Mouse (Mus musculus) CH12.LX (cell line): ENCODE data around the gene D10Wsu102e. TPM values are rescaled to one million over a fixed set of nuclear protein-coding genes. Genes with fewer than 3 reads are reported as not detected.

ENCODE experiments used
- DNase-seq: peaks from one replicate; pipeline ENCODE4 v3.0.0-alpha.2; 2013; ENCODE audit errors: extremely low read depth
- H3K27ac ChIP-seq: 2 replicates; pipeline ENCODE4 v1.5.1; 2012; ENCODE audit warnings: low read depth, mild to moderate bottlenecking, control low read depth, moderate library complexity; ENCODE audit not compliant: insufficient read depth
- H3K27me3 ChIP-seq: replicated peaks from 2 replicates; pipeline ENCODE3; 2012; ENCODE audit warnings: inconsistent platforms
- H3K36me3 ChIP-seq, 2 experiments: replicated peaks in 1 of 2; 2 replicates each; pipeline versions ENCODE3 to v1.6.1; 2012; ENCODE audit warnings: inconsistent platforms in 1 of 2, low read length in 1 of 2, mild to moderate bottlenecking in 1 of 2, mixed read lengths in 1 of 2, moderate library complexity in 1 of 2; ENCODE audit not compliant: control insufficient read depth in 1 of 2, insufficient read depth in 1 of 2
- H3K4me1 ChIP-seq, 2 experiments: 2 replicates each; pipeline ENCODE4 v1.6.1; 2012; ENCODE audit warnings: inconsistent platforms in 1 of 2, moderate library complexity in 1 of 2; ENCODE audit not compliant: insufficient read depth in 2 of 2, control insufficient read depth in 1 of 2
- H3K4me2 ChIP-seq: 2 replicates; pipeline ENCODE4 v1.6.1; 2012; ENCODE audit warnings: low read depth, mild to moderate bottlenecking, control low read depth; ENCODE audit not compliant: poor library complexity, insufficient read depth, severe bottlenecking
- H3K4me3 ChIP-seq, 3 experiments: fragments of 150-350 bp in 1 of 3; sonication (generic) in 1 of 3; replicated peaks in 1 of 3; 2 replicates each; pipeline versions ENCODE3 to v1.5.1; 2011 to 2012; ENCODE audit warnings: low read depth in 2 of 3, low read length in 2 of 3, mild to moderate bottlenecking in 2 of 3, moderate library complexity in 2 of 3, control low read depth in 1 of 3, improper control_type of control experiment in 1 of 3, inconsistent platforms in 1 of 3, mixed read lengths in 1 of 3; ENCODE audit not compliant: poor library complexity in 1 of 3
- H3K79me2 ChIP-seq: replicated peaks from 2 replicates; pipeline ENCODE4 v1.6.1; 2012; ENCODE audit warnings: mild to moderate bottlenecking, moderate library complexity; ENCODE audit not compliant: control insufficient read depth, poor library complexity, insufficient read depth, severe bottlenecking; ENCODE audit errors: extremely low read depth
- H3K9ac ChIP-seq: 2 replicates; pipeline ENCODE4 v1.6.1; 2012; ENCODE audit warnings: low read depth, mild to moderate bottlenecking, control low read depth, moderate library complexity; ENCODE audit not compliant: insufficient read depth
- H3K9me3 ChIP-seq: replicated peaks from 2 replicates; pipeline ENCODE3; 2012; ENCODE audit warnings: low read length, inconsistent platforms, mixed read lengths
- BHLHE40 ChIP-seq: IDR thresholded peaks from 2 replicates; pipeline ENCODE4 v1.6.1; 2011; ENCODE audit warnings: mild to moderate bottlenecking, low read depth, low read length, improper control_type of control experiment
- CTCF ChIP-seq, 2 experiments: IDR thresholded peaks in 1 of 2; conservative IDR thresholded peaks in 1 of 2; 2 replicates each; pipeline ENCODE4 v1.5.1; 2011 to 2012; ENCODE audit warnings: low read depth in 2 of 2, low read length in 2 of 2, improper control_type of control experiment in 1 of 2, inconsistent platforms in 1 of 2, mild to moderate bottlenecking in 1 of 2, moderate library complexity in 1 of 2
- ELF1 ChIP-seq: IDR thresholded peaks from 2 replicates; pipeline ENCODE4 v1.6.1; 2014; ENCODE audit warnings: low read depth, mild to moderate bottlenecking, inconsistent platforms, low read length, improper control_type of control experiment
- HCFC1 ChIP-seq: IDR thresholded peaks from 2 replicates; pipeline ENCODE4 v1.6.1; 2012; ENCODE audit warnings: low read depth, mild to moderate bottlenecking, inconsistent platforms, low read length, improper control_type of control experiment
- IRF4 ChIP-seq: IDR thresholded peaks from 2 replicates; pipeline ENCODE4 v1.6.1; 2014; ENCODE audit warnings: low read depth, mild to moderate bottlenecking, inconsistent platforms, low read length, improper control_type of control experiment
- JUN ChIP-seq: IDR thresholded peaks from 2 replicates; pipeline ENCODE4 v1.6.1; 2011; ENCODE audit warnings: low read depth, mild to moderate bottlenecking, low read length, improper control_type of control experiment, moderate library complexity; ENCODE audit not compliant: insufficient read depth
- KAT2A ChIP-seq: IDR thresholded peaks from 2 replicates; pipeline ENCODE4 v1.6.1; 2012; ENCODE audit warnings: low read length, improper control_type of control experiment, inconsistent platforms; ENCODE audit not compliant: insufficient replicate concordance
- MAFK ChIP-seq: IDR thresholded peaks from 2 replicates; pipeline ENCODE4 v1.6.1; 2011; ENCODE audit warnings: low read length, improper control_type of control experiment; ENCODE audit not compliant: insufficient replicate concordance
- MAX ChIP-seq: IDR thresholded peaks from 2 replicates; pipeline ENCODE4 v1.6.1; 2011; ENCODE audit warnings: low read length, improper control_type of control experiment
- MXI1 ChIP-seq: IDR thresholded peaks from 2 replicates; pipeline ENCODE4 v1.6.1; 2011; ENCODE audit warnings: mild to moderate bottlenecking, low read depth, low read length, improper control_type of control experiment
- PAX5 ChIP-seq: IDR thresholded peaks from 2 replicates; pipeline ENCODE4 v1.6.1; 2012; ENCODE audit warnings: low read length, inconsistent platforms, mixed read lengths
- POLR2AphosphoS2 ChIP-seq: IDR thresholded peaks from 2 replicates; pipeline ENCODE4 v1.6.1; 2011; ENCODE audit warnings: low read depth, low read length, improper control_type of control experiment
- SMC3 ChIP-seq: IDR thresholded peaks from 2 replicates; pipeline ENCODE4 v1.6.1; 2011; ENCODE audit warnings: low read depth, low read length, improper control_type of control experiment
- TBP ChIP-seq: conservative IDR thresholded peaks from 2 replicates; pipeline ENCODE4 v1.6.1; 2011; ENCODE audit warnings: low read depth, low read length, improper control_type of control experiment
- TCF12 ChIP-seq: IDR thresholded peaks from 2 replicates; pipeline ENCODE4 v1.6.1; 2014; ENCODE audit warnings: low read depth, mild to moderate bottlenecking, inconsistent platforms, low read length, improper control_type of control experiment
- ZC3H11A ChIP-seq: IDR thresholded peaks from 2 replicates; pipeline ENCODE4 v1.6.1; 2012; ENCODE audit warnings: low read depth, mild to moderate bottlenecking, inconsistent platforms, low read length, improper control_type of control experiment
- ZKSCAN1 ChIP-seq: IDR thresholded peaks from 2 replicates; pipeline ENCODE4 v1.6.1; 2012; ENCODE audit warnings: low read depth, inconsistent platforms, low read length, improper control_type of control experiment, borderline replicate concordance
- ZMIZ1 ChIP-seq: IDR thresholded peaks from 2 replicates; pipeline ENCODE4 v1.6.1; 2012; ENCODE audit warnings: low read depth, mild to moderate bottlenecking, inconsistent platforms, low read length, improper control_type of control experiment
- ZNF384 ChIP-seq: IDR thresholded peaks from 2 replicates; pipeline ENCODE4 v1.6.1; 2012; ENCODE audit warnings: low read depth, low read length, improper control_type of control experiment, inconsistent platforms
- dilution Hi-C: fragments of 300-500 bp; cut with MboI; formaldehyde crosslinking; loops from 2 replicates; pipeline ENCODE4 v1.14.3; 2020; ENCODE audit warnings: low sequenced_read_pairs; ENCODE audit not compliant: extremely low pct_unique_long_range_greater_than_20kb, extremely low pct_ligation_motif_present
- in situ Hi-C: fragments of 300-500 bp; cut with MboI; formaldehyde crosslinking; loops from 3 replicates; pipeline ENCODE4 v1.14.3; 2019; ENCODE audit warnings: low sequenced_read_pairs, low pct_ligation_motif_present, low pct_unique_long_range_greater_than_20kb, mixed read lengths
- polyA plus RNA-seq: library from polyadenylated mRNA; unstranded; fragments of >175 nt; gene quantifications from 2 replicates; pipeline ENCODE4 v1.2.1, GENCODE M21; 2012; ENCODE audit warnings: low read depth; ENCODE audit not compliant: insufficient read length
- total RNA-seq, 2 experiments: library from RNA; depleted of rRNA; stranded (reverse); fragments of 300-350 nt in 1 of 2; fragments of >200 nt in 1 of 2; gene quantifications; 2 replicates each; pipeline ENCODE4 v1.2.3; 2012 to 2014

D10Wsu102e gene
- total and polyA plus RNA-seq, 3 experiments: 1.0 to 1.6 (median 1.6) TPM

- dilution Hi-C loops: no loop called here
Measured at GRCm38 (mm10) chr10:83330336-83330735, 29.7 kb upstream of the D10Wsu102e start.

GRCm38 (mm10) chr10:83331811-83332210 lies 28.2 kb upstream of the D10Wsu102e start:
- Histone ChIP-seq H3K4me3 (no peak overlapping the region), H3K9ac (no peak overlapping the region), H3K27ac (no peak overlapping the region), H3K4me1 (peaks cover 5 to 37% of the 10 kb centered on the region in 2 experiments; a peak in 3 of 4 replicates), H3K79me2 (no peaks in the 10 kb centered on the region), H3K9me3 (no peaks in the 10 kb centered on the region), H3K27me3 (peaks cover 21% of the 10 kb centered on the region), H3K4me2 (no peak overlapping the region), H3K36me3 (no peaks in the 10 kb centered on the region)
- no peak for DNase-seq
- peak; percentile 23; the same call in 1 of the 2 replicates for TF ChIP-seq BHLHE40
- TF ChIP-seq ELF1: no peak
- TF ChIP-seq TCF12: 0 out of 2 replicates have a peak, but pooled peaks have one; percentile 19
- in situ Hi-C loops: no loop called here
- dilution Hi-C loops: no loop called here

More at GRCm38 (mm10) chr10:83330336-83330735, 29.7 kb upstream of the D10Wsu102e start:
- peaks cover 10% of the 10 kb centered on the region for H3K27me3 ChIP-seq
- H3K36me3 ChIP-seq: no peaks in the 10 kb centered on the region
- in situ Hi-C loops: no loop called here
- no peaks in the 10 kb centered on the region for H3K79me2 ChIP-seq
- H3K9me3 ChIP-seq: no peaks in the 10 kb centered on the region
- H3K4me2 ChIP-seq: no peak overlapping the region
- H3K9ac ChIP-seq: no peak overlapping the region
- H3K4me1 ChIP-seq: peaks cover 5 to 37% of the 10 kb centered on the region in 2 experiments; a peak in 3 of 4 replicates
- no peak overlapping the region for H3K27ac ChIP-seq
- TF ChIP-seq MAFK: no peak
- TF ChIP-seq MXI1: no peak
- peak; percentile 74 for TF ChIP-seq ZNF384
- no peak overlapping the region for H3K4me3 ChIP-seq
- peak; percentile 42 for DNase-seq

GRCm38 (mm10) chr10:83332581-83332980 lies 27.4 kb upstream of the D10Wsu102e start:
- peaks cover 5 to 41% of the 10 kb centered on the region in 2 experiments; a peak in 3 of 4 replicates for H3K4me1 ChIP-seq
- H3K9ac ChIP-seq: no peak overlapping the region
- TF ChIP-seq HCFC1 (no peak), KAT2A (no peak), ZMIZ1 (no peak), ELF1 (no peak), PAX5 (no peak), ZKSCAN1 (no peak), ZC3H11A (no peak), JUN (no peak), IRF4 (no peak), SMC3 (no peak), CTCF (conservative IDR thresholded peaks at IDR 0.05 in 1 of 2, IDR thresholded peaks at IDR 0.05 in 1 of 2; ENCODE audit: low read depth in 2 of 2, low read length in 2 of 2) (no peak), TBP (no peak), MXI1 (no peak), MAX (no peak), POLR2AphosphoS2 (no peak)
- H3K4me3 ChIP-seq: no peak overlapping the region
- dilution Hi-C loops: no loop called here
- in situ Hi-C loops: no loop called here
- no peaks in the 10 kb centered on the region for H3K36me3 ChIP-seq
- H3K4me2 ChIP-seq: no peak overlapping the region
- no peaks in the 10 kb centered on the region for H3K9me3 ChIP-seq
- no peak for DNase-seq
- no peak overlapping the region for H3K27ac ChIP-seq
- H3K79me2 ChIP-seq: no peaks in the 10 kb centered on the region
- H3K27me3 ChIP-seq: peaks cover 28% of the 10 kb centered on the region
